Mouse (Mus musculus): ENCODE data around the gene Fbxo33. TPM values are rescaled to one million over a fixed set of nuclear protein-coding genes. Genes with fewer than 3 reads are reported as not detected.
"Not testable (repeated sequence)": the region's sequence is repeated elsewhere in the genome, so short reads cannot be mapped to it uniquely, and the experiment has no call there.

The Fbxo33 gene
- 20.3 and 30.0 TPM in 2 replicates for polyA plus RNA-seq (2012; ENCODE audit: insufficient read depth, insufficient read length, missing spikeins)

GRCm38 (mm10) chr12:59219325-59220225, at the start of gene Fbxo33:
Gene Fbxo33 (minus strand): TSS chr12:59219725.
- peak within 1 kb of the TSS; percentile 97 for H3K27ac ChIP-seq (replicated peaks; ENCODE audit: low read depth, low read length)
- H3K4me3 ChIP-seq (ENCODE audit: insufficient read depth, low read depth, low read length): peak within 1 kb of the TSS; percentile 86

GRCm38 (mm10) chr12:59265942-59266231, 46.4 kb upstream of the Fbxo33 start:
- H3K4me3 ChIP-seq (ENCODE audit: insufficient read depth, low read depth, low read length): no peak overlapping the region
- H3K4me1 ChIP-seq (ENCODE audit: control insufficient read depth, insufficient read depth, insufficient read length, low read length): no peaks in the 10 kb centered on the region
- no peak overlapping the region for H3K27ac ChIP-seq (replicated peaks; ENCODE audit: low read depth, low read length)

More at GRCm38 (mm10) chr12:59219325-59220225, at the start of gene Fbxo33:
- peaks cover 7% of the 10 kb centered on the region for H3K4me1 ChIP-seq (ENCODE audit: control insufficient read depth, insufficient read depth, insufficient read length, low read length)

- no peak overlapping the region for H3K4me3 ChIP-seq (ENCODE audit: insufficient read depth, low read depth, low read length)
- H3K4me1 ChIP-seq (ENCODE audit: control insufficient read depth, insufficient read depth, insufficient read length, low read length): no peaks in the 10 kb centered on the region
- no peak overlapping the region for H3K27ac ChIP-seq (replicated peaks; ENCODE audit: low read depth, low read length)
Observed at GRCm38 (mm10) chr12:59265207-59265941, 45.8 kb upstream of the Fbxo33 start.

- Histone ChIP-seq H3K4me3 (ENCODE audit: insufficient read depth, low read depth, low read length) (no peak overlapping the region), H3K27ac (replicated peaks; ENCODE audit: low read depth, low read length) (no peak overlapping the region), H3K4me1 (ENCODE audit: control insufficient read depth, insufficient read depth, insufficient read length, low read length) (no peaks in the 10 kb centered on the region)
Observed at GRCm38 (mm10) chr12:59262841-59263240, 43.3 kb upstream of the Fbxo33 start.

GRCm38 (mm10) chr12:59260798-59261197, 41.3 kb upstream of the Fbxo33 start:
- no peak overlapping the region for H3K4me3 ChIP-seq (ENCODE audit: insufficient read depth, low read depth, low read length)
- H3K27ac ChIP-seq (replicated peaks; ENCODE audit: low read depth, low read length): no peak overlapping the region
- H3K4me1 ChIP-seq (ENCODE audit: control insufficient read depth, insufficient read depth, insufficient read length, low read length): no peaks in the 10 kb centered on the region

GRCm38 (mm10) chr12:59260362-59260761, 40.8 kb upstream of the Fbxo33 start:
- Histone ChIP-seq H3K4me1 (ENCODE audit: control insufficient read depth, insufficient read depth, insufficient read length, low read length) (no peaks in the 10 kb centered on the region), H3K4me3 (ENCODE audit: insufficient read depth, low read depth, low read length) (no peak overlapping the region), H3K27ac (replicated peaks; ENCODE audit: low read depth, low read length) (no peak overlapping the region)

- no peak overlapping the region for H3K27ac ChIP-seq (replicated peaks; ENCODE audit: low read depth, low read length)
- H3K4me3 ChIP-seq (ENCODE audit: insufficient read depth, low read depth, low read length): no peak overlapping the region
- no peaks in the 10 kb centered on the region for H3K4me1 ChIP-seq (ENCODE audit: control insufficient read depth, insufficient read depth, insufficient read length, low read length)
Observed at GRCm38 (mm10) chr12:59259015-59259414, 39.5 kb upstream of the Fbxo33 start.

- Histone ChIP-seq H3K27ac (replicated peaks; ENCODE audit: low read depth, low read length) (no peak overlapping the region), H3K4me3 (ENCODE audit: insufficient read depth, low read depth, low read length) (no peak overlapping the region), H3K4me1 (ENCODE audit: control insufficient read depth, insufficient read depth, insufficient read length, low read length) (no peaks in the 10 kb centered on the region)
Observed at GRCm38 (mm10) chr12:59250259-59250827, 30.8 kb upstream of the Fbxo33 start.

- H3K27ac ChIP-seq (replicated peaks; ENCODE audit: low read depth, low read length): no peak overlapping the region
- no peaks in the 10 kb centered on the region for H3K4me1 ChIP-seq (ENCODE audit: control insufficient read depth, insufficient read depth, insufficient read length, low read length)
- no peak overlapping the region for H3K4me3 ChIP-seq (ENCODE audit: insufficient read depth, low read depth, low read length)
Observed at GRCm38 (mm10) chr12:59248969-59249368, 29.4 kb upstream of the Fbxo33 start.

- not testable (repeated sequence) for H3K4me3 ChIP-seq (ENCODE audit: insufficient read depth, low read depth, low read length); H3K27ac ChIP-seq (replicated peaks; ENCODE audit: low read depth, low read length); H3K4me1 ChIP-seq (ENCODE audit: control insufficient read depth, insufficient read depth, insufficient read length, low read length)
Observed at GRCm38 (mm10) chr12:59241031-59241430, 21.5 kb upstream of the Fbxo33 start.

- no peaks in the 10 kb centered on the region for H3K4me1 ChIP-seq (ENCODE audit: control insufficient read depth, insufficient read depth, insufficient read length, low read length)
- no peak overlapping the region for H3K4me3 ChIP-seq (ENCODE audit: insufficient read depth, low read depth, low read length)
Observed at GRCm38 (mm10) chr12:59238434-59238833, 18.9 kb upstream of the Fbxo33 start.

GRCm38 (mm10) chr12:59228401-59228800, 8.9 kb upstream of the Fbxo33 start:
- no peak overlapping the region for H3K27ac ChIP-seq (replicated peaks; ENCODE audit: low read depth, low read length)
- no peaks in the 10 kb centered on the region for H3K4me1 ChIP-seq (ENCODE audit: control insufficient read depth, insufficient read depth, insufficient read length, low read length)

More at GRCm38 (mm10) chr12:59238434-59238833, 18.9 kb upstream of the Fbxo33 start:
- no peak overlapping the region for H3K27ac ChIP-seq (replicated peaks; ENCODE audit: low read depth, low read length)

GRCm38 (mm10) chr12:59218640-59219321, 744 bp downstream of the Fbxo33 start:
- peak overlapping the region; percentile 23; the same call in 1 of the 2 replicates for H3K27ac ChIP-seq (replicated peaks; ENCODE audit: low read depth, low read length)
- peaks cover 7% of the 10 kb centered on the region for H3K4me1 ChIP-seq (ENCODE audit: control insufficient read depth, insufficient read depth, insufficient read length, low read length)
- H3K4me3 ChIP-seq (ENCODE audit: insufficient read depth, low read depth, low read length): peak overlapping the region; percentile 86

More at GRCm38 (mm10) chr12:59228401-59228800, 8.9 kb upstream of the Fbxo33 start:
- H3K4me3 ChIP-seq (ENCODE audit: insufficient read depth, low read depth, low read length): no peak overlapping the region

GRCm38 (mm10) chr12:59217331-59217730, 2.2 kb downstream of the Fbxo33 start:
- Histone ChIP-seq H3K4me3 (ENCODE audit: insufficient read depth, low read depth, low read length) (0 out of 2 replicates have a peak overlapping the region, but pooled peaks have one; percentile 0), H3K27ac (replicated peaks; ENCODE audit: low read depth, low read length) (no peak overlapping the region), H3K4me1 (ENCODE audit: control insufficient read depth, insufficient read depth, insufficient read length, low read length) (peaks cover 7% of the 10 kb centered on the region)

All from brown adipose tissue, adult 24 weeks (tissue).